Mouse (Mus musculus) forebrain, embryonic 13.5 days (tissue): ENCODE results near the gene Pbx3. TPM values are rescaled to one million over a fixed set of nuclear protein-coding genes. Genes with fewer than 3 reads are reported as not detected.

Experiments used
- ATAC-seq: fragments of 200-750 bp; cut with Nextera tagmentation; 2 replicates; pipeline ENCODE4 v1.8.0; 2017
- H3K27ac ChIP-seq: fragments of 300-500 bp; sonication (generic); 2 replicates; pipeline ENCODE4 v1.5.1; 2015; ENCODE audit warnings: inconsistent platforms, mild to moderate bottlenecking, moderate library complexity
- H3K27me3 ChIP-seq: fragments of 300-500 bp; sonication (generic); 2 replicates; pipeline ENCODE4 v1.6.1; 2015; ENCODE audit warnings: mild to moderate bottlenecking, inconsistent platforms
- H3K36me3 ChIP-seq: fragments of 300-500 bp; sonication (generic); 2 replicates; pipeline ENCODE4 v1.6.1; 2015; ENCODE audit warnings: mild to moderate bottlenecking, inconsistent platforms; ENCODE audit not compliant: poor library complexity, severe bottlenecking
- H3K4me1 ChIP-seq: fragments of 300-500 bp; sonication (generic); 2 replicates; pipeline ENCODE4 v1.6.1; 2015; ENCODE audit warnings: inconsistent platforms
- H3K4me2 ChIP-seq: fragments of 300-500 bp; sonication (generic); 2 replicates; pipeline ENCODE4 v1.6.1; 2015; ENCODE audit warnings: inconsistent platforms, mild to moderate bottlenecking, moderate library complexity
- H3K4me3 ChIP-seq: fragments of 300-500 bp; sonication (generic); 2 replicates; pipeline ENCODE4 v1.5.1; 2015; ENCODE audit warnings: mild to moderate bottlenecking, inconsistent platforms
- H3K9ac ChIP-seq: fragments of 300-500 bp; sonication (generic); 2 replicates; pipeline ENCODE4 v1.6.1; 2015; ENCODE audit warnings: mild to moderate bottlenecking, inconsistent platforms
- H3K9me3 ChIP-seq: fragments of 300-500 bp; sonication (generic); replicated peaks from 2 replicates; pipeline ENCODE4 v1.6.1; 2016; ENCODE audit warnings: inconsistent platforms
- WGBS: fragments of 180-500 bp; shearing (Covaris S2); methylation state at CpG from one replicate; pipeline ENCODE4 v1.1.7; 2015; 5-methylcytosine and 5-hydroxymethylcytosine counted together
- polyA plus RNA-seq: library from polyadenylated mRNA; unstranded; fragments of >200 nt; fragmentation: Nextera tagmentation; extraction: Ambion mirVana; gene quantifications from 2 replicates; pipeline ENCODE4 v1.2.1, GENCODE M21; 2015

Gene Pbx3
- polyA plus RNA-seq, 1 experiment from 2014 or later, result 40.4 TPM

- Histone ChIP-seq H3K27me3 (no peaks in the 10 kb centered on the region), H3K4me3 (no peak overlapping the region), H3K9me3 (no peaks in the 10 kb centered on the region), H3K4me2 (no peak overlapping the region), H3K27ac (no peak overlapping the region), H3K36me3 (no peaks in the 10 kb centered on the region), H3K4me1 (0 out of 2 replicates have a peak, but pooled peaks cover 2% of the 10 kb centered on the region), H3K9ac (no peak overlapping the region)
- WGBS, result 91% methylated on average over 1 of the region's 1 CpGs
- ATAC-seq, result no peak
Measured at GRCm38 (mm10) chr2:34212418-34212817, 160.5 kb downstream of the Pbx3 start.

- H3K36me3 ChIP-seq, result peaks cover 7% of the 10 kb centered on the region
- H3K27ac ChIP-seq, result no peak overlapping the region
- no peak overlapping the region for H3K4me3 ChIP-seq
- H3K4me2 ChIP-seq, result no peak overlapping the region
- H3K9me3 ChIP-seq, result no peaks in the 10 kb centered on the region
- ATAC-seq, result no peak
- H3K9ac ChIP-seq, result no peak overlapping the region
- no peaks in the 10 kb centered on the region for H3K27me3 ChIP-seq
- 78% methylated on average over 8 of the region's 8 CpGs for WGBS
- no peaks in the 10 kb centered on the region for H3K4me1 ChIP-seq
Measured at GRCm38 (mm10) chr2:34204797-34205196, 168.1 kb downstream of the Pbx3 start.

- Histone ChIP-seq H3K4me3 (no peak overlapping the region), H3K4me2 (no peak overlapping the region), H3K4me1 (no peaks in the 10 kb centered on the region), H3K9ac (no peak overlapping the region), H3K9me3 (no peaks in the 10 kb centered on the region), H3K27me3 (no peaks in the 10 kb centered on the region), H3K27ac (no peak overlapping the region), H3K36me3 (peaks cover 7% of the 10 kb centered on the region)
- no peak for ATAC-seq
- 98% methylated on average over 2 of the region's 2 CpGs for whole genome bisulfite sequencing
Measured at GRCm38 (mm10) chr2:34204325-34204724, 168.6 kb downstream of the Pbx3 start.

- H3K27me3 ChIP-seq, result no peaks in the 10 kb centered on the region
- peak; percentile 77 for ATAC-seq
- no peak overlapping the region for H3K4me2 ChIP-seq
- H3K36me3 ChIP-seq, result no peaks in the 10 kb centered on the region
- WGBS, result 19% methylated on average over 8 of the region's 8 CpGs
- peaks cover 31% of the 10 kb centered on the region for H3K4me1 ChIP-seq
- no peak overlapping the region for H3K4me3 ChIP-seq
- H3K9me3 ChIP-seq, result no peaks in the 10 kb centered on the region
- H3K27ac ChIP-seq, result peak overlapping the region; percentile 64
- H3K9ac ChIP-seq, result no peak overlapping the region
Measured at GRCm38 (mm10) chr2:34193870-34194820, 178.8 kb downstream of the Pbx3 start.

- no peak overlapping the region for H3K4me3 ChIP-seq
- ATAC-seq, result no peak
- H3K9ac ChIP-seq, result no peak overlapping the region
- no peaks in the 10 kb centered on the region for H3K9me3 ChIP-seq
- peak overlapping the region; percentile 64 for H3K27ac ChIP-seq
- 50% methylated on average over 5 of the region's 5 CpGs for WGBS
- peaks cover 31% of the 10 kb centered on the region for H3K4me1 ChIP-seq
- no peaks in the 10 kb centered on the region for H3K36me3 ChIP-seq
- H3K27me3 ChIP-seq, result no peaks in the 10 kb centered on the region
- no peak overlapping the region for H3K4me2 ChIP-seq
Measured at GRCm38 (mm10) chr2:34193276-34193675, 179.7 kb downstream of the Pbx3 start.

GRCm38 (mm10) chr2:34187366-34187765 lies 185.6 kb downstream of the Pbx3 start:
- Histone ChIP-seq H3K9ac (no peak overlapping the region), H3K4me2 (no peak overlapping the region), H3K4me3 (no peak overlapping the region), H3K9me3 (no peaks in the 10 kb centered on the region), H3K27me3 (no peaks in the 10 kb centered on the region), H3K36me3 (no peaks in the 10 kb centered on the region), H3K27ac (no peak overlapping the region), H3K4me1 (0 out of 2 replicates have a peak, but pooled peaks cover 3% of the 10 kb centered on the region)
- 84% methylated on average over 2 of the region's 2 CpGs for WGBS
- ATAC-seq, result no peak

- Histone ChIP-seq H3K27ac (no peak overlapping the region), H3K9ac (no peak overlapping the region), H3K4me3 (no peak overlapping the region), H3K27me3 (no peaks in the 10 kb centered on the region; the same call in 1 of the 2 replicates), H3K4me2 (no peak overlapping the region), H3K9me3 (no peaks in the 10 kb centered on the region), H3K36me3 (0 out of 2 replicates have a peak, but pooled peaks cover 6% of the 10 kb centered on the region), H3K4me1 (peaks cover 35% of the 10 kb centered on the region)
- no peak for ATAC-seq
- 31% methylated on average over 1 of the region's 1 CpGs for WGBS
Measured at GRCm38 (mm10) chr2:34181600-34181999, 191.3 kb downstream of the Pbx3 start.

GRCm38 (mm10) chr2:34179299-34179698 lies 193.6 kb downstream of the Pbx3 start:
- no peak for ATAC-seq
- no peaks in the 10 kb centered on the region for H3K9me3 ChIP-seq
- 0 out of 2 replicates have a peak, but pooled peaks cover 7% of the 10 kb centered on the region for H3K36me3 ChIP-seq
- peaks cover 43% of the 10 kb centered on the region for H3K4me1 ChIP-seq
- no peak overlapping the region for H3K4me2 ChIP-seq
- no peak overlapping the region for H3K9ac ChIP-seq
- no peak overlapping the region for H3K27ac ChIP-seq
- no peaks in the 10 kb centered on the region; the same call in 1 of the 2 replicates for H3K27me3 ChIP-seq
- H3K4me3 ChIP-seq, result no peak overlapping the region
- 87% methylated on average over 1 of the region's 1 CpGs for WGBS

- H3K4me1 ChIP-seq, result peaks cover 44% of the 10 kb centered on the region
- no peaks in the 10 kb centered on the region; the same call in 1 of the 2 replicates for H3K27me3 ChIP-seq
- H3K4me3 ChIP-seq, result no peak overlapping the region
- no peak overlapping the region for H3K9ac ChIP-seq
- H3K9me3 ChIP-seq, result no peaks in the 10 kb centered on the region
- no peak overlapping the region for H3K4me2 ChIP-seq
- H3K36me3 ChIP-seq, result 0 out of 2 replicates have a peak, but pooled peaks cover 9% of the 10 kb centered on the region
- ATAC-seq, result no peak
- no peak overlapping the region for H3K27ac ChIP-seq
Measured at GRCm38 (mm10) chr2:34178653-34179052, 194.3 kb downstream of the Pbx3 start.

GRCm38 (mm10) chr2:34170424-34170823 lies 202.5 kb downstream of the Pbx3 start:
- Histone ChIP-seq H3K4me1 (peaks cover 9% of the 10 kb centered on the region; the same call in 1 of the 2 replicates), H3K9ac (no peak overlapping the region), H3K36me3 (peaks cover 9% of the 10 kb centered on the region), H3K27me3 (no peaks in the 10 kb centered on the region), H3K9me3 (no peaks in the 10 kb centered on the region), H3K4me3 (no peak overlapping the region), H3K27ac (no peak overlapping the region), H3K4me2 (no peak overlapping the region)
- WGBS, result 95% methylated on average over 2 of the region's 2 CpGs
- ATAC-seq, result no peak

GRCm38 (mm10) chr2:34169626-34170025 lies 203.3 kb downstream of the Pbx3 start:
- Histone ChIP-seq H3K4me3 (no peak overlapping the region), H3K9me3 (no peaks in the 10 kb centered on the region), H3K4me1 (0 out of 2 replicates have a peak, but pooled peaks cover 5% of the 10 kb centered on the region), H3K4me2 (no peak overlapping the region), H3K27me3 (no peaks in the 10 kb centered on the region), H3K27ac (no peak overlapping the region), H3K9ac (no peak overlapping the region), H3K36me3 (peaks cover 9% of the 10 kb centered on the region)
- 93% methylated on average over 2 of the region's 2 CpGs for WGBS
- ATAC-seq, result no peak

GRCm38 (mm10) chr2:34168191-34168590 lies 204.8 kb downstream of the Pbx3 start:
- ATAC-seq, result no peak
- Histone ChIP-seq H3K27me3 (no peaks in the 10 kb centered on the region), H3K4me2 (no peak overlapping the region), H3K4me1 (0 out of 2 replicates have a peak, but pooled peaks cover under 1% of the 10 kb centered on the region), H3K9me3 (no peaks in the 10 kb centered on the region), H3K4me3 (no peak overlapping the region), H3K27ac (no peak overlapping the region), H3K9ac (no peak overlapping the region), H3K36me3 (peaks cover 6% of the 10 kb centered on the region)
- WGBS, result 72% methylated on average over 3 of the region's 3 CpGs
